Mouse (Mus musculus) C2C12 (cell line): ENCODE results near the gene Ddx52.

Source experiments
- CEBPB ChIP-seq: IDR thresholded peaks from one replicate; pipeline ENCODE4 v1.6.1; 2011; ENCODE audit warnings: low read depth, mild to moderate bottlenecking, control low read depth, moderate library complexity
- CTCF ChIP-seq: IDR thresholded peaks from one replicate; pipeline ENCODE4 v1.5.1; 2011; ENCODE audit not compliant: control insufficient read depth, insufficient read depth, insufficient read length
- FOSL1 ChIP-seq: IDR thresholded peaks from one replicate; pipeline ENCODE4 v1.8.0; 2011; ENCODE audit warnings: mild to moderate bottlenecking, low read length; ENCODE audit not compliant: poor library complexity, insufficient read depth, severe bottlenecking
- MAX ChIP-seq: IDR thresholded peaks from one replicate; pipeline ENCODE4 v1.6.1; 2011; ENCODE audit warnings: mild to moderate bottlenecking, control low read depth
- MYOD1 ChIP-seq: IDR thresholded peaks from one replicate; pipeline ENCODE4 v1.6.1; 2011; ENCODE audit warnings: low read depth; ENCODE audit not compliant: control insufficient read depth, insufficient read length
- USF1 ChIP-seq: IDR thresholded peaks from one replicate; pipeline ENCODE4 v1.6.1; 2011; ENCODE audit warnings: low read depth, mild to moderate bottlenecking, control low read depth, moderate library complexity

DNA sequence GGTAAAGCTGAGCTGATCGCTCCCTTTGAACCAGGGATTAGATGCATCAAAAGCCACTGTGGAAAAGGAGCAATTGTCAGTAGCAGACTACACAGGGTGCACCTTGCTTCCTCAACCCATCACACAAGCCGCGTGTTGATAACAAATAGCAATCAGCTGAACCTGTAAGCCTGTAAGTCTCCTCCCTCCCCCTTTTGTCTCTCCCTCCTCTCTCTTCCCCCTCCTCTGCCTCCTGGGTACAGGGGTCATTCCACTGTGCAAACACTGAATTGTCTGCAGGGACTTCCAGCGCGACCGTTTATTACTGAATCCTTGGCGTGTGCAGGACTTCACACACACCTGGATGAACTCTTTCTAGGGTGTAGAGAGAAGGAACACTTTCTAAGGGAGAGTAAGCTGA, 33.5 kb upstream of the Ddx52 start:
- TF ChIP-seq CTCF: no peak
- TF ChIP-seq MYOD1: no peak
- no peak for TF ChIP-seq FOSL1
- TF ChIP-seq CEBPB: no peak
- TF ChIP-seq MAX: no peak
- no peak for TF ChIP-seq USF1
